Mouse (Mus musculus) cerebellum, adult 2 months (tissue): ENCODE results near the gene Schip1.

Experiments used
- CTCF ChIP-seq: fragments of 200-500 bp; IDR thresholded peaks from 2 replicates; pipeline ENCODE4 v1.5.1; 2011; ENCODE audit warnings: low read depth, mild to moderate bottlenecking, control low read depth, low read length, moderate library complexity, borderline replicate concordance; ENCODE audit not compliant: insufficient read depth
- POLR2A ChIP-seq: fragments of 200-500 bp; IDR thresholded peaks from 2 replicates; pipeline ENCODE4 v1.6.1; 2011; ENCODE audit warnings: low read length, control low read depth, borderline replicate concordance; ENCODE audit not compliant: insufficient read depth

DNA sequence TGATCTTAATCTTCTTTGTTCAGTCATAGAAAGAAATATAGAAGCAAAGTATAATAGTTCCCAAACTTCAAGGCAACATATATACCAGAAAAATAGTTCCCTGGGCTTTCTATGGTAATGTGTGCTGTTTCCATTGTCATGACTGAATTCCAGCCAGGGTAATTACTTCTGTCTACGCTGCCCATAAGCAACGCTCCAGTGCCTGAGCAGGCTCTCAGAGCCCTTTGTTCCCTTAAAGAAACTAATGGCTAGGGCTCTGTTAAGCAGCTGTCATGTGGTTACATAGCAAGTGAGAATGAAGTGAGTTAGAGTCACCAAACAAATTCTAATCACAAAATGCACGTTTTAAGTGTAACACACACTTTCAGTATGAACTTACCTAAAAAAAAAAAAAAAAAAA lies 206.9 kb downstream of the Schip1 start:
- TF ChIP-seq CTCF, result no peak
- TF ChIP-seq POLR2A, result no peak
